Mouse (Mus musculus) brain, embryonic 18.5 days (tissue): ENCODE measurements around the gene Myo1g.
A peak's percentile ranks its signal among the peaks of the same experiment; 100 is the strongest.

Experiments
- DNase-seq: peaks from one replicate; pipeline ENCODE4 v3.0.0-alpha.2; 2012; ENCODE audit warnings: low read depth, low spot score

Gene Myo1g

DNA sequence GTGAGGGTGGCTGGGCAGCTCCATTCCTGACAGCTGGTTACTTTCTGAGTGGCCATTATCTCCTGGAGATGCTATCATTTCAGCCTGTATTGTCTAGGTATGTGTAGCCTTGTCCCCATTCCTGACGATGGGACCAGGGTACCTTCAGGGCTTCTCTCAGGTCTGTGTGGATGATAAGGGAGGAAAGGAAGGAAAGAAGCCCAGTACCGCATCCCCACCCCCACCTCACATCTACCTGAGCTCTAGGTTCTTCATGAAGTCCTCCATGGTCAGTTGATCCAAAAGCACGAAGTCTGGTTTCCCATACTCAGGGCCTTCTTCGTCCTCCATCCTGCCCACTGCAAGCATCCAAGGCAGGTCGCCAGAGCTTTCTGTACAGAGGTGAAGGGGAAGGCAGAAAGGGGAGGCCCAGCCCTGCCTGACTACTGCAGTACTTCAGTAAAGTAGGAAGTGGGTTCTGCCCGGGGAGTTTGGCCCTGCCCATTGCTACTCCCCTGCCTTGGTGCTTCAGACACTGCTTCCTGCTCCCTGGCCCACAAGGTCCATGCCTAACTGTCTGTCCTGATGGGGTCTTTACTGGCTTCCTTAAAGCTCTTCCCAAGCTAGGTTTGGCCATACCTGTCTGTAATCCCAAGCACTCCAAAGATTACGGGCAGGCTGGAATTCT, at the start of gene Myo1g:
Gene Myo1g (minus strand): TSS at position 459 of the 667 bp plus-strand sequence.
- no peak for DNase-seq

DNA sequence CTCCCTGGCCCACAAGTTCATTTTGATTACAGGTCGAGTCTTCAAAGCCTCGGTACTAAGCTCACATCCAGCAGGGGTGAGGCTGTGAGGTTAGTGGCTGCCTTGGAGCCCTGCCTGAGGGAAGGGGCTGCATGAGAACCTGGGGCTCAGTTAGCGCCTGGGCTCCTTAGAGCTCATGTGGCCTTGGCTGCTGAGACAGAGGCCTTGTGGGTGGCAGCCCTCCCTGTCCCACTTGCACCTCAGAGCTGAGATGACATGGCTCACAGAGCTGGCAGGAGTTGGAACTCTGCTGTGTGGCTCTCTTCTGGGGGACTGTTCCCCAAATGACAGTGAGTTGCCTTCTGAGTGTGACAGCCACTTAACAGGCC, 48.6 kb upstream of the Myo1g start:
- DNase-seq, result no peak

DNA sequence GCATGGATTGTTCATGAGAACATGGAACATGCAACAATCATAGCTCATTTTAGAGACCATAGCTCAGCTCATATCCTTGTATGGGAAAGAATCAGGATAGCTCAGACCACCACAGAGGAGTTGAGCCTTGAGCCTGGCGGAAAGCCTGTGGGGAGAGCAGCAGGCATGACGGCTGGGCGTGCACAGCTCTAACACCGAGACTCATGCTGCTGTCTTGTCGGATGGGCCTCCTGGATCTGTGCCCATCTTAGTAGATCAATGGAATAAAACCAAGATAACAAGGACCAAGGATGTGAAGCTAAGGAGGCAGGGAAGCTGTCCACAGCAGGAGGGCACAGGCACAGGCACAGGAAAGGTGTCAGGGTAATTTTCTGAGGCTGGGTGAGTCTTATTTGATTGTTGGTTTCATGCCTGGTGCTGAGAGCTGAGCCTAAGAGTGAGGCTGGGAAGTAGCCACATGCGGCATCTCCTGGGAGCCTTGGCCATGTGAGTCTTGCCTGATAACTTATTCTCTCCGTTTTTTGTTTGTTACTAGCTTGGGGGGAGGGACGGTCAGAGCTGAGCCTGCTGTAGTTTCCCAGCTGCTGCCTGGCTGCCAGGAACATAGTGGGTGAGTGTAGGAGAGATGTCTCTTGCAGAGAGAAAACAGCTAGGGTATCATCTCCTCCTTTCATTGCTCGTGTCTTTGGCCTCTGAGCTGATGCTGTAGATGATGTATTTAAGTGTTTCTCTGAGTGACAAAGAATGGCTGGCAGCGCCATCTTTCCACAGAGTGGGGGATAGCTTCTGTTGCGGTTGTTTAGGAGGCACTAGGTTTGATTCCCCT, 48.0 kb upstream of the Myo1g start:
- no peak for DNase-seq

DNA sequence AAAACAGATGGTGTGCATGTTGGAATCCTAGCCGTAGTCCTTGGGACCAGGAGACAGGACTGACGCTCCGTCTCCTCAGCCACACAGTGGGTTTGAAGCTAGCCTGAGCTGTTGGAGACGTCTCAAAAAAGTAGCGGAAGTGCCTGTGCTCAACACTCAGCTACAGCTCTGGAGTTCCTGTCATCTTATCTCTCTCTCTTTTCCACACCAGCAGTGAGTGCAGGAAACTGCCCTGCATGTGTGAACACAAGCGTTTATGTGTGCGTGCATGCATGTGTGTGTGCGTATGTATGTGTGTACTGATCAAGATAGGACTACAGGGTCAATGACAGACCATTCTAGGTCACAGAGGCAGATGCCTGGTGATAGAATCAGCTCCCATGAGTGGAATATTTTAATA, 47.2 kb upstream of the Myo1g start:
- DNase-seq, result no peak

DNA sequence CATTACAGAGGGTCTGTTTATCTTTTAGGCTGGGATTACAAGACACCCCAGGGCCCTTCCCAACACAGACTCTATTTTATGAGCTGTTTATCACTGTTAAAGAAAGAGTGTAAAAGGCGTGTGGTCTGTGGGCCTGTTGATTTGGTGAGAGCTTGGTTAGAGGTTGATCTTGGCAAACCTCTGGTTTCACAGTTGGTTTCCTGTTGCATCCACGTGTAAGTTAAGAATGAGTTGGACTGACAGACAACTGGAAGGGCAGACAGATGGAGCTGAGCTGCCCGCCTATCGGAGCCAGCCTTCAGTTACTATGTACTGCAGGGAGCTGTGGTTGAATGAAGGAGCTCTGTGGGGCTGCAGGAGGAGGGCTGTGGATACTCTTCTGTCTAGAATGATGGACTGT, 45.7 kb upstream of the Myo1g start:
- no peak for DNase-seq

DNA sequence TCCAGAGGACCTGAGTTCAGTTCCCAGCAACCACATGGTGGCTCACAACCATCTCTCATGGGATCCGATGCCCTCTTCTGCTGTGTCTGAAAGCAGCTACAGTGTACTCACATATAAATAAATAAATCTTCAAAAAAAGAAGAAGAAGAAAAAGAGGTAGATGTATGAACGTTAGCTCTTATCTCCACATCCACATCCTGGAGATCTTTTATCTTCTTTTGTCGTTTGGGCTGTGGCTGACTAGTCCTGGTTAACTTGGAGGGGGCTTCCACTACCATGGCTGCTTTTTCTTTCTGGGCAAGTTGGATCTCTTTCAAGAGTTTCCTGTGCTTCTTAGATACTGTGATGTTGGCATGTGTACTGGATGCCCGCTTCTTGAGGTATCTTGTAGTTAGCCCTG, 42.4 kb upstream of the Myo1g start:
- no peak for DNase-seq

DNA sequence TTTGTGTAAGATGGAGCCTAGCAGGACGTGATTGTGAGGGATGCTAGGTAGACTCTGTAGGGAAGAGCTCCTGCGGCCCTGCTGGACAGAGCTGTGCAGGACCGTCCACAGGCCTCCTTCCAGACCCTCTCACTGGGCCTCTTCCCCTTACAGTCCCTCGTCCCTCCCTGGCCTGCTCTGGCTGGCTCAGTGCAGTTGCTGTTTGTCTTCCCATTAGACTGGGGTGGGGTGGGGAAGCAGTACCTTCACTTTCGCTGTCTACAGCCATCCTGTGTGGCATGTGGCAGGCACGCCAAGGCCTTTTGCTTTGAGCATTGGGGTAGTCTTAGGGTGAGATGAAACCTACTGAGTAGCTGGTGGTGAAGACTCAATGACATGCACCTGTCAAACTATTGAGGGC, 41.6 kb upstream of the Myo1g start:
- no peak for DNase-seq

DNA sequence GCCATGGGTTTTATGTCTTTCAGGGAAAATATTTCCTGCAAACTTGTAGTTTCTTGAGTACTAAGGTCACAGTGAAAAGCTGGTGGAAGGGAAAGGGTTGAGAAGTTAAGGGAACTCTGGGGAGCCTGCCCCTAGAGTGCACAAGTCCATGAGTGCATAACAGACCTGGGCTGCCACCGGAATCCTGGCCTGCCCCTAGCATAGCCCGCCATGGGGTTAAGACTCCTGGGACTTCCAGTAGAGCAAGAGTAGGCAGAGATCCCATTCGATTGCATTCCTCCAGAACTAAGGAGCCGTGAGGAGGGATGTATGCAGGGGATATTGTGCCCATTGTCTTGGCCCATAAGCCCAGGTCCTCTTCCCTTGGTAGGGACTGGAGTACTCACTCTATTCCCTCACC, 40.7 kb upstream of the Myo1g start:
- no peak for DNase-seq

DNA sequence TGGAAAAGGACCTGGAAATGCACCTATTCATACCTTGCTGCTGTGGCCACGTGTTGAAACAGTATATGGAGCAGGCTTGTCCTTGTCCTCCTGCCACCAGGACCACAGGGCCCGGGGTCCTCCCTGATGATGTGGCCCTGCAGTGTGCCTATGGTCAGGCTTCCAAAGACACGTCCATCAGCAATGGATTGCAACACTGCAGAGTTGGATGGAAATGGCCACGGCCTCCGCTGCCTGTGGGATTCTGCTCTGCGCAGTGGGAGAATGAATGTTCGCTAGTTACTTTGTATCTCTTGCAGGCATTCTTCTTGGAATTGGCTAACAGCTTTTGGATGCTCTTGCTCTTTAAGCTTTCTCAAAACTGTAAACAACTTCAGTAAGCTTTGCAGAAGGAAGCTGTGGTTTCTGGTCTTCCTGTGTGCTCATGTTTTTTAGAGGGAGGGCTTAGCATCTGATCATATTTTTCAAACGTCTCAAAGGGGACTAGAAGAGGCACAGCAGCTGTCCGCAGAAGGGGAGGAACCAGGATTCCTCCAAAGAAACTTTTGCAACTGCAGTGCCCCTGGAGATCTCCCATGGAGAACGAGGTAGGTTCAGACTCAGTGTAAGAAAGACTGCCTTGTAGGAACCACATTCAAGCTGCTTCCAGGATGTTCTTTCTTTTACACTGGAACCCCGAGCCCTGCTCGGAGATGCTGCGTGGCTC, 40.0 kb upstream of the Myo1g start:
- DNase-seq, result no peak

DNA sequence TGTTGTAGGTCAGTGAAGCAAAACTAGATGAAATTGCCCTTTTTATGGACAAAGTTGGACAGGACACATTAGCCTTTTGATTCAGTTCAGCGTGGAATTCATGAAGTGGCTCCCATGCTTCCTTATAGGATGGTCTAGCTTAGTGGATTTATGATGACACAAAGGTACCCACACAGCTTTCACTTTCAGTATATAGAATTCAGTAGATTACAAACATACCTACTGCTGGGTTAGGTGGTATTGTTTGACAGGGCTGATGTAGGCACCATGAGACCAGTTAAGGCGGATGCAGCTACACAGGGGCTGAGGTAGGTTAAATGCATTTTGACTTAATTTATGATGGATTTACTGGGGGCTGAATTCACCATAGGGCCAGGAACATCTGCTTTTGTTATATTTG, 39.2 kb upstream of the Myo1g start:
- no peak for DNase-seq

DNA sequence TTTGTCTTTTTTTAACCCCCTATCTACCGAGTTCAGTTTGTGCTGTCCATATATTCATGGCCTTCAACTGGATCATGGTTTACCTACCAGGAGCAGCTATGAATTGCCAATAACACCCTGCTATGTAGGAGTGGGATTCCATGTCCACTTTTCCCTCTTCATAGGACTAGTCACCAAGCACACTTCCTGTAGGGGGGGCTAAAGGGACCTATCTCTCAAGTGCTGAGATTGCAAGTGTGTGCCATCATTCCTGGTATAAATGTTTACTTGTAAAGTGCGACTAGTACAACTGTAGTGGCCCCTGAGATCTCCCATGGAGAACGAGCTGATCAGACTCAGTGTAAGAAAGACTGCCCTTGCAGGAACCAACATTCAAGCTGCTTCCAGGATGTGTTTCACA, 37.5 kb upstream of the Myo1g start:
- DNase-seq, result no peak

DNA sequence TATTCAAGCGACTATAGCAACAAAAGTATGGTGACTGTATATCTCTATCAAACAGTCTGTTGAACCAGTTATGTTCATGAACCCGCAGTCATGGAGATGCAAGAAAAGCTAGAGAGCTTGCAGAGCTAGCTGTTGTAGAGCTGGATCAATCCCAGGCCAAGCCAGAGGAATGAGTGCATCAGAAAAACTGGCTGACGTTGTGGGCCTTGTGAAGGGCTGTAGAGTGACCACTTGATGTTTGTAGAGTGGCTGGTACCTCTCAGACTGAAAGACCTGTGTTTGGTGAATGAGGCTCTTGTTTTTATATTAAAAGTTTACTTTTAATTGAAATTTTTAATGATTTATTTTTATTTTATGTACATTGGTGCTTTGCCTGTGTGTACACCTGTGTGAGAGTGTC, 29.4 kb upstream of the Myo1g start:
- no peak for DNase-seq

DNA sequence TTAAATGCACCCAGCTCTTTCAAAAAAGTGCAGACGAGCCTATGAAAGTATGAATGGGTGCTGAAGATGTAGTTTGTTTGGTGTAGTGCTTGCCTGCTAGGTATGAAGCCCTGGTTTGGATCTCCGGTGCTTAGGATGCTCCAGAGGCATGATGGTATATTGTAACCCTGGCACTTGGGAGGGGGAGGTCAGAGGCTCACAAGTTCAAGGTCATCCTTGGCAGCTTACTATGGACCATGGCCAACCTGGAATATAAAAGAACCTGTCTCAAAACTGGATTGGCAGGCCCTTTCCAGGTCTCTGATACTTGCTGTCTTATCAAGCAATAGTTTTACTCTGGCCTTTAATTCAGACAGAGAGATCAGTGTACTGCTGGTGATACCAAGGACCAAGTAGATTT, 29.0 kb upstream of the Myo1g start:
- DNase-seq, result no peak

DNA sequence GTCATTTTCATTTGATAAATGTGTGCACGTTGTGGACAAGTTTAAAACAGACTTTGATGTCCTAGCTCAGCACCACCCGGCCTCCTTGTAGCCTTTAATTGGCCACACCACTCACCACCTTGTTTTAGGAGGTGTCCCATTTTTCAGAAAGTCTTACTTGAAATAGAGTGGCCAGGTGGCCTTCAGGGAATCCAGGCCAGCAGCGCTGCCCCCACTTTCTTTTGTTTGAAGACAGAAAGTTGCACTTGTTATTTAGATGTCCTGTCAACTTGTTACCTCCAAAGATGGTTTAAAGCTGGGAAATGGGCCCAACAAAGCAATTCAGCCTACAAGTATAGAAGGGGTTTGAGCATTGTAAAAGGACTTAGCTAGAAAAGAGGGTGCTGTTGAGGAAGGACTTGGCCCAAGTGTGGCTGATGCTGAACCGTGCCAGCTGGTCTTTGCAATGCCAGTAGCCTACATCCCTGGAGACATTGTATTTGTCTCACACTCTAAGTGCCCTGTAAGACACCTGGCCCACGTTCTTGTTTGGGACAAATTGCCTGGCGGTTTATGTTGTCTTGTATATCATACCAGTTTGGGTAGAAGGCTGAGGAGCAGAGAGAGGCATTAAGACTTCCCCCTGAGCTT, 27.0 kb upstream of the Myo1g start:
- no peak for DNase-seq

DNA sequence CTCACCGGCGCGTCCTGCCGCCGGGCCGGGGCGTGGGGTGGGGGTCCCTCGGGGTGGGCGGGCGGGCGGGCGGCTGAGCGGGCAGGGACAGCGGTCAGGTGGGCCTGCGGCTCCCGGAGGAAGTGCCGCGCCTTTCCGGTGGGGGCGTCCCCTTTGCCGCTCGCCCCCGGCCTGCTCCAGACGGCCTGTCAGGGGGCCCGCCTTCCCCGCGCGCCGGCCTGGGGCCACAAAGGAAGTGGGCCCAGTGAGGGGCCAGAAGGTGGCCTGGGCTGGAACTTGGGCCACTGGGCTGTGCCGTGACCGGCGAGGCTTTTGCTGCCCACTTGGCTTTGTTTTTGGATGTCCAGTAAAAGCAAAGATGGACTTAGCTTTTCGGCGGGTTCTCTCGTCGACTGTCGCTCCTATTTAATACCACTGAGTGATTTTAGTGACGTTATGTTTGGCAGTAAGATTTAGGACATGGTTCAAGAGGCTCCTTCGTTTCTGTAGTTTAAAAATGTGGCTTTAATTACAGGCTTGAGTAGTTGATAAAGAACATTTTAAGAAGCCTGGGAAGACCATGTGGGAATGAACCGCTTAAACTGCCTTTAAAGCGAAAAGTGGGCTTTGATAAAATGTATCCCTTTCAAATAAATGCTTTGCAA, 26.4 kb upstream of the Myo1g start:
- no peak for DNase-seq

DNA sequence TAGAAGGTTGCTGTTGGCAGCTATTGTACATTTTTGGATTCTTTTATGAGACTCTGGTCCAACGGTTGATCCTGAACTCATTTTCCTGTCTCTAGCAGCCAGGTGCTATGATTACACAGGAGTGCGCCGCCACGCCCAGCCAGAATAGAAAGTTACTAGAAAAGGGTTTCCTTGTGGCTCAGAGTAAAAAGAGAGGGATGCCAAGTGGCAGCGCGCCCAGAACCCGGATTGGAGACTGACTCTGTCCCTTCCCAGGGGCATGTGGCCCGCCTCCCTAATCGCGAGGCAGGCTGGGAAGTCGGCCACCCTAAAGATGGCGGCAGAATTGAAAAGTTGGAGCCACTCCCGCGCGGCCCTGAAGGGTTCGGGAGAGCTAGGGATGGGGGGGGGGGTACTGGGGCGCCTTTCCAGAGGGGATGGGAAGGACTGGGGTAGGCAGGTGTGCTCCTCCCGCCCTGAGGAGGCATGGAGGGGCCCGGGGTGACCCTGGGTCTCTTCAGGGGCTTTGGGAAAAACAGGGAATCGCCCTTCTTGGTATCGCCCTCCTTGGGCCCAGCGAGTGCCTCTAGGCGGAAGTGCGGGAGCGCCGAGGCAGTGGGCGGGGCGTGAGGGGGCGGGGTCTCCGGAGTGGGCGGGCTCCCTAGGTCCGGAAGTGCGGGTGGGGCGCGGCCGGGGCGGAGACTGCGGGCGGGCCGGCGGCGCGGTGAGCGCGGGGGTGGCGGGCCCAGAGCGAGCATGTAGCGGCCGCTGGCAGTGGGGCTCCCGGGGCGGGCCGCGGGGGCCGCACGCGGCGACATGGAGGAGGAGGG, 25.6 kb upstream of the Myo1g start, which contains the start of gene Ccm2:
Gene Ccm2 (plus strand): TSS at position 683 of the 809 bp plus-strand sequence.
- peak; percentile 89 for DNase-seq

DNA sequence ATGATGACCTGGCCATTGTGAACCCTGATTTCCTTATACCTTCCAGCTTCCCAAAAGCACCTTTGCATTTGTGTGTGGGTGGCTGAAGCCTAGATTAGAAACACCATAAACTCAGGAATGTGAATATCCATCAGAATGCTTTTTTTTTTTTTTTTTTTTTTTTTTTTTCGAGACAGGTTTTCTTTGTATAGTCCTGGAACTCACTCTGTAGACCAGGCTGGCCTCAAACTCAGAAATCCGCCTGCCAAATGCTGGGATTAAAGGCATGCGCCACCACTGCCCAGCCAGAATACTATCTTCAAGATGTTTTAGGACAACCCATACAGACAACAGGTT, 25.1 kb upstream of the Myo1g start:
- no peak for DNase-seq

DNA sequence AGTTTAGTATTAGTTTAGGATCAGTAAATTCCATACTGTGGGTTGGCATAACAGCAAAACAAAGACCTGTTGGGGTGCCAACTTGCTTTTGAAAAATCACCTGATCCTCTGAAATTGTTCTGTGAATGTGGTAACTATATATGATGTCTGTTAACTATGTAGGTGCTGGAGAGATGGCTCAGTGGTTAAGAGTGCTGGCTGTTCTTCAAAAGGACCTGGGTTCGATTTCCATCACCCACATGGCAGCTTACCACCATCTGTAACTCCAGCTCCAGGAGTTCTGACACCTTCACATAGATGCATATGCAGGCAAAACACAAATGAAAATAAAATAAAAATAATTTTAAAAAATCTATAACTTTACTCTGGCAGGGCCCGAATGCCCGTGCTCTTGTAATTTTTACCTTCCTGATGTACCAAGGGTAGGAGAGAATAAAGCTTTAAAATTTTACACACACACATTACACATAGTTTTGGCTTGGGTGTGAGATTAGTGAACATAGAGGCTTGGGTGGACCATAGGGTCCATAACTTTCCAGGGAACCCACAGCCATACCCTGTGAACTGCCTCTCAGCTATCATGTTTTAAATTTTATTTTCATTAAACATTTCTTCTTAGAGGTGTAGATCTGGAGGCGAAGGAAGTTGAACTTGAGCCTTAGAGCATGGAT, 24.6 kb upstream of the Myo1g start:
- no peak for DNase-seq

DNA sequence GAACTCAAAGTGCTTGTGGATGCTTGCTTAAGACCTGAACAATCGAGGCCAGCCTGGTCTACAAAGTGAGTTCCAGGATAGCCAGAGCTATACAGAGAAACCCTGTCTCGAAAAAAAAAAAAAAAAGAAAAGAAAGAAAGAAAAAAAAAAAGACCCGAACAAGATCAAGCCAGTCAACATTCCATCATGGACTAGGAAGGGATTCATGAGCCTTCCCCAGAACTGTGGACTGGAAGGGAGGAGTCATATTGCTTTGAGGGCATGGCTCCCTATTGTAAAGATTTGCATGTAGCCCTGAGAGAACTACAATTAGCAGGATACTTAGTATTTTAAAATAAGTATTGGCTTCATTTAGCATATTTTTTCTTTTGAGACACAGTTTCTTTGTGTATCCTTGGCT, 23.9 kb upstream of the Myo1g start:
- no peak for DNase-seq

DNA sequence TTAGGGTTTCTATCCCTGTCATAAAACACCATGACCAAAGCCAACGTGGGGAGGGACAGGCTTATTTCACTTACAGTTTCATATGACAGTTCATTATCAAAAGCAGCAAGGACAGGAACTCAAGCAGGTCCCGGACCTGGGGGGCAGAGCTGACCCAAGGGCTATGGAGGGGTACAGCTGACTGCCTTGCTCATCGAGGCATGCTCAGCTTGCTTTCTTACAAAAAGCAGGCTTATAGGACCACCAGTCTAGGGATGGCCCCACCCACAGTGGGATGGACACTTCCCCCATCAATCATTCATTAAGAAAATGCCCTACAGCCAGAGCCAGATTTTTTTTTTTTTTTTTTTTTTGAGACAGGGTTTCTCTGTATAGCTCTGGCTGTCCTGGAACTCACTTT, 10.0 kb upstream of the Myo1g start:
- no peak for DNase-seq

DNA sequence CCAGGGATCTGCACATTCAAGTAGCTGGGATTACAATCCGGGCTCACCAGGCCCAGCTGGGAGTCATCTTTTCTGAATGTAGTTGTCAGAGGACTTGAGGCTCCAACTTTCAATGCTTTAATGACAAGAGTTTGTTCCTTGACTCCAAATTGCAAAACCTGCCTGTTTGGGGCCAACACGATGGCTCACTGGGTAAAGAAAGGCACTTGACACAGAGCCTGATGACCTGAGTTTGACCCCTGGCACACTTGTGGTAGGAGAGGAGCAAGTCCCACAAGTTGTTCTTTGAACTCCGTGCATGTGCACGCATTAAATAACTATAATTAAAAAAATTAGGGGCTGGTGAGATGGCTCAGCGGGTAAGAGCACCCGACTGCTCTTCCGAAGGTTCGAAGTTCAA, 9.2 kb upstream of the Myo1g start:
- no peak for DNase-seq
